Mouse (Mus musculus): ENCODE measurements around the gene Cadps.

The Cadps gene

GRCm38 (mm10) chr14:12722452-12723194, 100.3 kb downstream of the Cadps start:
- peak; percentile 5 for DNase-seq (ENCODE audit: low spot score)

GRCm38 (mm10) chr14:12718766-12719165, 104.1 kb downstream of the Cadps start:
- DNase-seq (ENCODE audit: low spot score): no peak

GRCm38 (mm10) chr14:12715906-12716659, 106.8 kb downstream of the Cadps start:
- DNase-seq (ENCODE audit: low spot score): no peak

DNA sequence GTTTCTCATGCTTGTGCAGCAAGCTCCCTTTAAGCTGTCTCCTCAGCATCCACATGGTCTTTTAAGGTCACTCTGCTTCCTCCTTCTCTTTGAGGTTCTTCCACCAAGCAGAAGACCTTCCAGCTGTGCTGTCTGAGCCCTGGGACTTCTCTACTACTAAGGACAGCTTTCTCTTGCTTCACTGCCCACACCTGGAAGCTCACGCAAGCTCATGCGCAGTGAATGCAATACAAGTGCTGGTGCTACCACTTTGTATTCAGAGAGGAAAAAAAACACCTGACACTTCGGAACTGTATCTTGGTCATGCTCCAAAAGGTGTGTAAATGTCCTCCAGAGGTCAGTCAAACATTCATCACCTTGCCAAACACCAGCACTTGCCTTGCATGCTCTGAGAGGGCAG, 115.5 kb downstream of the Cadps start:
- no peak for DNase-seq (ENCODE audit: low spot score)

DNA sequence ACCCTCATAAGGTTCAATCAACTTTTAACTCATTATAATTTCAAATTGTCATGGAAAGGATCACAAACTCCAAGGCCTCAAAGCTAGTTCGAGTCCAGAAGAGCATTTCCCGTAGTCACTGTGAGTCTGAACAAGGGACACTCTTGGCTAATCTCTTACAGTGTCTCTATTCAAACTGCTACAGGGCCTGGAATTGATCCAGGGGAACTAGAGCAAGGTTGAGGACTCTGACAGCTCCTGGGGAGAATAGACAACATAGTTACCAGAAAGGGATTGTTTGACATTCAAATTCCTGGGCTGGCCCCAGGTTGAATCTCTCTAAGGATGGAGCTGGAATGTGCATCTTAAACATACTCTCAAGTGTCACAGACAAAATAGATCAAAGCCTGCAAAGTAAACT, 118.4 kb downstream of the Cadps start:
- no peak for DNase-seq (ENCODE audit: low spot score)

DNA sequence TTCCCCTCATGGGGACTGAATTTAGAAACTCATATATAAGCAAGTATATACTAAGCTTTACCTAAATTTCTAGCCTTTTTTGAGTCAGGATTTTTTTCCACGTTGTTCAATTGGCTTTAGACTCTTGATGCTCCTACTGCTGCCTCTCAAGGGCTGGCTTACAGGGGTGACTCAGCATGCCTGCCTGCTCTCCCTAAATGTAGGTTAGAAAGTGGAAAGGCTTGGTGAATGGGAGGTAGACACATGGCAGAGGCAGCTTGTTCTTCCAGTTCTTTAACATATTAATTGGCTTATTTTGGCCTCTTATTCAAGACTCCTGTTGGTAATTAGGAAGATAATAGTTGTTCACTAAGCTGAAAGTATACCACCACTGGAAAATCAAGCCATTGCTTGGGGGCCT, 132.7 kb downstream of the Cadps start:
- no peak for DNase-seq (ENCODE audit: low spot score)

DNA sequence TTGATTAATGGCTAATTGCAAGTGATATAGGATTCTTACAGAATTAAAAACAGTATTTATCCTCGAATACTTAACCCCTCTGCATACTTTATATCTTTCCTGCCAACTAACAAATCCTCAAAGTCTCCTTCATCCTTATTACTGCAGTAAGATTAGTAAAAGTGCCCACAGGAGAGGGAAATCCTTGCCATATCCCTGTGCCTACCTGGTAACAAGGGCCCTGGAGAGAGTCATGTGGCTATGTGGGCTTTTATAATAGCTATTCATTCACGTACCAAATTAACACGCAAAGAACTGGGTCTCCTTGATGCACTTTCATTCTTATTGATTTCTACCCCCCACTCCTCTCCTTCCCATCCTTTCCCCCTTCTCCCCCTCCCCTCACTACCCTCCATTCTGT, 137.9 kb downstream of the Cadps start:
- DNase-seq (ENCODE audit: low spot score): no peak

- no peak for DNase-seq (ENCODE audit: low spot score)
These were observed 141.8 kb downstream of the Cadps start for GRCm38 (mm10) chr14:12680819-12681638.

DNA sequence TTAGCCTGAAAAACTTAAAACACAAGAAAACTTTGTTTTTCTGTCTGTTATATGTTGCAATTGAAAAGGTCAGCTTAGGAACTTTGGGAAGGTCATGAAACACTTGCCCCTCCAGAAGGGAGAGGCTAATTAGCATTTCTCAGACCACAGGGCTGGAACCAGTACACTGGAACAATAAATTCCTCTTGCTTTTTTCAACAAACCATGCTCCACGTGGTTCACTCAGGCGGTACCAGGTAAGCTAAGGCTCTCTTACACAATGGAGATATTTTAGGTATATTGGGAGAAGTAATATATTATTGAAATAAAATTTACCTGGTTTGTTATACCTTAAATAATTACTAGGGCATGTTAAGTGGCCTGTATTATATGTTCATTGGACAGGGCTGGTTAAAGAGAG, 161.4 kb downstream of the Cadps start:
- no peak for DNase-seq (ENCODE audit: low spot score)

DNA sequence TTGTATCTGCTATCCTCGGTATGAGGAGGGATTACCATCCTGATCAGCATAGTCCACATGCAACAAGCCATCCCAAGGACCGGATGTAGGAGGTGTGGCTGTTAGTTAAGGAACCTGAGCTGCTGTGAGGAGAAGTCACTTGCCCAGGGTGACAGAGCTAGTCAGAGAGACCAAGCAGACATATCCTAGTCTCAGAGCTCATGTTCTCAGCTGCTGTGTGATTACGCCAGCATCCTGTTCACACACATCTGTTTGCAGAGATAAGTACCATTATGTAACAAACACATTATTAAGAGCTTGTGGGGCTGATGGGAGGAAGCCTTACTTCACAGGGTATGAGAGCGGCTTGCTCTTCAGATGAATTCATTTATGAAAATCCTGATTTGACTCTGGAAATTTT, 165.5 kb downstream of the Cadps start:
- no peak for DNase-seq (ENCODE audit: low spot score)

DNA sequence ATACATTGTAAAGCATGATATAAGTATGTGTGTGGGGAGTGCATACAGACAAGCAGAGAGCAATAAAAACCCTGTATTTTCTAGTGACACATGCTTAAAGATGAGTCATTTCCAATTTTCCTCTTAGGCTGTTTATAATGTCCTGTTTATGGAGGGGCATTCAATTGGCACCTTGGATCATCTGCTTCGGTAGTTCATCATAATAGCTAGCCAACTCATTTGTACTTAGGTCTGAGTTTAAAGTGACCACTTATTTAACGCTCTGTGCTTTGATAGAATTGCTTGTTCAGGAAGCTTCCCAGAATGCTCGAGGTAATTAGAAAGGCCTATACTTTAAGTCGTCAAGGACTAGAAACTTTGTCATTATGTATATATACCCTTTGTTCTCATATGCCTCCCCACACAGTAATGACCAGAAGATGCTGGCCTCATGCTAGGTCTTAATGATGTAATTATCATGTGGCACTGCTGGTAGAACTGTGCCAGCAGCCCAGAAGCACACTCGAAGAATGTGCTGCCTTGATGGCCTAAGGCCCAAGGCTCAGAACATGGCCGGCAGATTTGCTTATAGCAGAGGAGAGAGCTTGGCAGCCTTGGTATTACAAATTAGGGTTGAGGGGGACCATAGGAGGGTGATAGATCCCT, 179.9 kb downstream of the Cadps start:
- DNase-seq (ENCODE audit: low spot score): no peak

DNA sequence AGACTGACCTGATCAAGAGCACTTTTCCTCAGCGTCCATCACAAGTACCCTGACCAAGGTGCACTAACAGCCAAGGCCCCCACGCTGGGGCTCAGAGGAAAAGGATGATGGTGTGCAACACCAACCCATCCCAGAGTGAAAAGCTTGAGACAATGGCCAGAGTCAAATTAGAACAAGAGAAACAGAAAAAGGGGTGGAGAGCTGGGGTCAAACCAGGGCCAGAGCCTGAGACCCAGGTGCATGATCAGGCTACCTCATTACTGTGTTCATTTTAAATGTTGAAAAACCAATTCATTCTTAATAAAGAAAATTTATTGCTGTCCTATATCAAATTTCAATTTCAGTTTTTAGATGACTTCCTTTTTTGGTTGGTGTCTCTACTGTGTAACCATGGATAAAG, 184.1 kb downstream of the Cadps start:
- no peak for DNase-seq (ENCODE audit: low spot score)

- no peak for DNase-seq (ENCODE audit: low spot score)
These were observed 185.6 kb downstream of the Cadps start for GRCm38 (mm10) chr14:12637121-12637754.

DNA sequence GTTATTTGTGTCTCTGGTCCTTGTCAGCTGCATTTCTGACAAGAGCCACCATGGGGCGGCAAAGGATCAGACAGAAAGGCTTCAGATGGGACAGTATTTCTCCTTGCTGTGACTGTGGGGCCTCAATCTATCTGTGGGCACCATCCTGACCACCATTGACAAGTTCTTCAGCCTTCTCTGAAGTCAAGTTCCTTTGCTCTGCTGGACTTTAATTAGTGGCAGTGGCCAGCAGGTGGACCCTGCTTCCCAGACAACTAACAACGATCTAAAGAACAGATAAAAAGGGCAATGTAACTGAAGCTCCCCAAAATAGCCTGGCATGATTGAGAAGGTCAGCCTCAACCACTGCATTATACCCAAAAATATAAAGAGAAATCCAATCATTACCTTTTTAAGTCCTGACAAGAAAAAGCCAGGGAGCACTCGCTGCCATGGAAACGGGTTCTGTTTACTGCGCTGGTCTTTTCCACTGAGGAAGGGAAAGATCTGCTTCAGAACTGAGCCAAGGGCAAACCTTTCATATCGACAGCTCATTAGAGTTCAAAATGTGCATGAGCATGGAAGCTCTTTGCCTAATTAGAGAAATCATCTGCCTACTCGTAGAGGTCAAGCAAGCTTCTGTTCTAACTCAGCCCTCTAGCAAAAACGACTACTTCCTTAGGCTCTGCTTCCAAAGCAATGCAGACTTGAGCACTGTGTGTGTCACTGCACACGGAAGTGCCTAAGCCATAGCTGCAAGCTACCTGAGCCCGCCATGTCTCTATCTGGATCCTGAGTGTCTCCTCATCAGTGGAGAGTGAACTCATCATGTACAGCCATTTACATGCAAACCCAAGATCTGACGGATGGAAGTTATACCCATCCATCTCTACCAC, 198.4 kb downstream of the Cadps start:
- DNase-seq (ENCODE audit: low spot score): no peak

- DNase-seq (ENCODE audit: low spot score): no peak
These were observed 215.9 kb downstream of the Cadps start for GRCm38 (mm10) chr14:12607025-12607424.

GRCm38 (mm10) chr14:12606202-12606601, 216.7 kb downstream of the Cadps start:
- no peak for DNase-seq (ENCODE audit: low spot score)

DNA sequence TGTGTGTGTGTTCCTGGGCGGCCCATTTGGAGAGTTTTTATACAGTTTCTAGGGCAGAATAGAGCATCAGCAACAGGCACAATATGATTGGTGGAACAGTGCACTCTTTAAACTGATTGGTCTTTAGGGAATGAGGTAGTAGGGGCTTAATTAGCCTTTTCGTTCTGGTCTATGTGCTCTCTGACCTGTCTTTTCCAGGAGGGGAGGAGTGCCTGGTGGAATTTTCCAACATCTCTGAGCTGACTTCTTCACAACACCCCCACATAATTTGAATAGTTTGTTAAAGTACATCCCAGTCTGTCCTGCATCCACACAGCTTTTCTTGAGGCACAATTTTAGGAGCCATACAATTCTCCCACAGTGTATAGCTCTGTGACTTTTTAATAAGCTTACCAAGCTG, 220.8 kb downstream of the Cadps start:
- DNase-seq (ENCODE audit: low spot score): no peak

GRCm38 (mm10) chr14:12595326-12595725, 227.6 kb downstream of the Cadps start:
- DNase-seq (ENCODE audit: low spot score): no peak

GRCm38 (mm10) chr14:12592472-12593075, 230.3 kb downstream of the Cadps start:
- DNase-seq (ENCODE audit: low spot score): no peak

DNA sequence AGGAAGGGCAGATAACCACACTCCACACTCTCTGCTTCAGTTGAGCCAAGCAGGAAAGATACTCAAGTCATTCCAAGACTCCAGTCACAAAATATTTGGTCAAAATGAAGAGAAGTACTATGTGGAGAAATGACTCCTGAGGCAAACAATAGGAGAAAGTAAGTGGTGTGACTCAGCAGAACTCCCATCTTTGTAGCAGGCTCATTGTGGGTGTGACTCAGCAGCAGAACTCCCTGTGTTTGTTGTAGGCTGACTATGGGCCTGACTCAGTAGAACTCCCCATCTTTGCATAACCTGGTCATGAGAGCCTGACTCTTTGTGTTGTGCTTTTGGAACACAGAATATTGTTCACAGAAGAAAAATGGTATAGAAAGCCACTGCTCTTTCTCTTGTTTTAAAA, 231.1 kb downstream of the Cadps start:
- DNase-seq (ENCODE audit: low spot score): no peak
